Mouse (Mus musculus): ENCODE results near the gene Opcml. TPM values are rescaled to one million over a fixed set of nuclear protein-coding genes. Genes with fewer than 3 reads are reported as not detected.

Gene Opcml
- polyA plus RNA-seq, 1 experiment: not detected

GRCm38 (mm10) chr9:28489828-28490227 is 699.3 kb downstream of the Opcml start:
- TF ChIP-seq USF1 (IDR thresholded peaks at IDR 0.05; ENCODE audit: low read depth) (no peak), TCF12 (IDR thresholded peaks at IDR 0.05; ENCODE audit: insufficient read depth, poor library complexity, severe bottlenecking) (no peak), MYOD1 (IDR thresholded peaks at IDR 0.05; ENCODE audit: control insufficient read depth in 1 of 3, insufficient read length in 2 of 3, low read depth in 2 of 3) (no peak), POLR2AphosphoS2 (IDR thresholded peaks at IDR 0.05; ENCODE audit: insufficient read length, low read depth) (no peak)
- H3ac ChIP-seq (ENCODE audit: control insufficient read depth, insufficient read length): no peak overlapping the region
- H3K79me2 ChIP-seq (ENCODE audit: control insufficient read depth, insufficient read depth): no peaks in the 10 kb centered on the region
- H3K36me3 ChIP-seq (ENCODE audit: control insufficient read depth, insufficient read depth): no peaks in the 10 kb centered on the region
- no peak overlapping the region for H3K4me3 ChIP-seq
- H3K27me3 ChIP-seq (ENCODE audit: control insufficient read depth, insufficient read depth, insufficient read length): no peaks in the 10 kb centered on the region
- H3K4me2 ChIP-seq (ENCODE audit: low read depth): no peak overlapping the region

- Histone ChIP-seq H3K4me3 (no peak overlapping the region), H3ac (ENCODE audit: control insufficient read depth, insufficient read length) (no peak overlapping the region), H3K27me3 (ENCODE audit: control insufficient read depth, insufficient read depth, insufficient read length) (no peaks in the 10 kb centered on the region), H3K79me2 (ENCODE audit: control insufficient read depth, insufficient read depth) (no peaks in the 10 kb centered on the region), H3K36me3 (ENCODE audit: control insufficient read depth, insufficient read depth) (no peaks in the 10 kb centered on the region), H3K4me2 (ENCODE audit: low read depth) (peak overlapping the region; percentile 10)
- TF ChIP-seq MYOD1 (IDR thresholded peaks at IDR 0.05; ENCODE audit: control insufficient read depth in 1 of 3, insufficient read length in 2 of 3, low read depth in 2 of 3) (peak; percentile 51 to 90 (median 89)), TCF12 (IDR thresholded peaks at IDR 0.05; ENCODE audit: insufficient read depth, poor library complexity, severe bottlenecking) (no peak)
These were observed 699.8 kb downstream of the Opcml start for GRCm38 (mm10) chr9:28490410-28490809.

GRCm38 (mm10) chr9:28499841-28500794 is 709.5 kb downstream of the Opcml start:
- no peak overlapping the region for H3K4me3 ChIP-seq
- TF ChIP-seq USF1 (IDR thresholded peaks at IDR 0.05; ENCODE audit: low read depth): no peak
- TF ChIP-seq TCF3 (IDR thresholded peaks at IDR 0.05; ENCODE audit: insufficient read length, low read depth): no peak
- no peak for TF ChIP-seq SRF (IDR thresholded peaks at IDR 0.05; ENCODE audit: control insufficient read depth, insufficient read length, low read depth)
- no peak for TF ChIP-seq TCF12 (IDR thresholded peaks at IDR 0.05; ENCODE audit: insufficient read depth, poor library complexity, severe bottlenecking)
- TF ChIP-seq POLR2A (IDR thresholded peaks at IDR 0.05; ENCODE audit: insufficient read length, low read depth): no peak
- no peak for TF ChIP-seq MAX (IDR thresholded peaks at IDR 0.05; ENCODE audit: low read depth)
- no peak for TF ChIP-seq E2F4 (IDR thresholded peaks at IDR 0.05; ENCODE audit: insufficient read depth)
- TF ChIP-seq CEBPB (IDR thresholded peaks at IDR 0.05; ENCODE audit: insufficient read depth, poor library complexity, severe bottlenecking): no peak
- no peak for TF ChIP-seq POLR2AphosphoS2 (IDR thresholded peaks at IDR 0.05; ENCODE audit: insufficient read length, low read depth)
- no peak for TF ChIP-seq REST (IDR thresholded peaks at IDR 0.05; ENCODE audit: insufficient read depth, insufficient read length)
- TF ChIP-seq MYOG (IDR thresholded peaks at IDR 0.05; ENCODE audit: control insufficient read depth in 1 of 3, insufficient read depth in 1 of 3, insufficient read length in 2 of 3, low read depth in 2 of 3): no peak
- TF ChIP-seq MYOD1 (IDR thresholded peaks at IDR 0.05; ENCODE audit: control insufficient read depth in 1 of 3, insufficient read length in 2 of 3, low read depth in 2 of 3): no peak
- H3K36me3 ChIP-seq (ENCODE audit: control insufficient read depth, insufficient read depth): no peaks in the 10 kb centered on the region
- H3K27me3 ChIP-seq (ENCODE audit: control insufficient read depth, insufficient read depth, insufficient read length): no peaks in the 10 kb centered on the region
- no peaks in the 10 kb centered on the region for H3K79me2 ChIP-seq (ENCODE audit: control insufficient read depth, insufficient read depth)
- H3ac ChIP-seq (ENCODE audit: control insufficient read depth, insufficient read length): no peak overlapping the region
- H3K4me2 ChIP-seq (ENCODE audit: low read depth): no peak overlapping the region

- H3K79me2 ChIP-seq (ENCODE audit: control insufficient read depth, insufficient read depth): no peaks in the 10 kb centered on the region
- no peak for TF ChIP-seq E2F4 (IDR thresholded peaks at IDR 0.05; ENCODE audit: insufficient read depth)
- no peak for TF ChIP-seq POLR2AphosphoS2 (IDR thresholded peaks at IDR 0.05; ENCODE audit: insufficient read length, low read depth)
- no peak for TF ChIP-seq TCF12 (IDR thresholded peaks at IDR 0.05; ENCODE audit: insufficient read depth, poor library complexity, severe bottlenecking)
- no peak for TF ChIP-seq CEBPB (IDR thresholded peaks at IDR 0.05; ENCODE audit: insufficient read depth, poor library complexity, severe bottlenecking)
- no peak for TF ChIP-seq POLR2A (IDR thresholded peaks at IDR 0.05; ENCODE audit: insufficient read length, low read depth)
- no peak for TF ChIP-seq SRF (IDR thresholded peaks at IDR 0.05; ENCODE audit: control insufficient read depth, insufficient read length, low read depth)
- TF ChIP-seq USF1 (IDR thresholded peaks at IDR 0.05; ENCODE audit: low read depth): no peak
- no peak for TF ChIP-seq MYOD1 (IDR thresholded peaks at IDR 0.05; ENCODE audit: control insufficient read depth in 1 of 3, insufficient read length in 2 of 3, low read depth in 2 of 3)
- TF ChIP-seq MYOG (IDR thresholded peaks at IDR 0.05; ENCODE audit: control insufficient read depth in 1 of 3, insufficient read depth in 1 of 3, insufficient read length in 2 of 3, low read depth in 2 of 3): no peak
- TF ChIP-seq MAX (IDR thresholded peaks at IDR 0.05; ENCODE audit: low read depth): no peak
- TF ChIP-seq TCF3 (IDR thresholded peaks at IDR 0.05; ENCODE audit: insufficient read length, low read depth): no peak
- no peak for TF ChIP-seq REST (IDR thresholded peaks at IDR 0.05; ENCODE audit: insufficient read depth, insufficient read length)
- H3K4me3 ChIP-seq: no peak overlapping the region
- H3K27me3 ChIP-seq (ENCODE audit: control insufficient read depth, insufficient read depth, insufficient read length): no peaks in the 10 kb centered on the region
- H3ac ChIP-seq (ENCODE audit: control insufficient read depth, insufficient read length): no peak overlapping the region
- no peak overlapping the region for H3K4me2 ChIP-seq (ENCODE audit: low read depth)
- no peaks in the 10 kb centered on the region for H3K36me3 ChIP-seq (ENCODE audit: control insufficient read depth, insufficient read depth)
These were observed 723.3 kb downstream of the Opcml start for GRCm38 (mm10) chr9:28513905-28514304.

- Histone ChIP-seq H3K27me3 (ENCODE audit: control insufficient read depth, insufficient read depth, insufficient read length) (no peaks in the 10 kb centered on the region), H3K79me2 (ENCODE audit: control insufficient read depth, insufficient read depth) (no peaks in the 10 kb centered on the region), H3K36me3 (ENCODE audit: control insufficient read depth, insufficient read depth) (no peaks in the 10 kb centered on the region), H3ac (ENCODE audit: control insufficient read depth, insufficient read length) (no peak overlapping the region), H3K4me3 (no peak overlapping the region), H3K4me2 (ENCODE audit: low read depth) (no peak overlapping the region)
- no peak for TF ChIP-seq MYOG (IDR thresholded peaks at IDR 0.05; ENCODE audit: control insufficient read depth in 1 of 3, insufficient read depth in 1 of 3, insufficient read length in 2 of 3, low read depth in 2 of 3)
- TF ChIP-seq SRF (IDR thresholded peaks at IDR 0.05; ENCODE audit: control insufficient read depth, insufficient read length, low read depth): no peak
- TF ChIP-seq MYOD1 (IDR thresholded peaks at IDR 0.05; ENCODE audit: control insufficient read depth in 1 of 3, insufficient read length in 2 of 3, low read depth in 2 of 3): no peak
- TF ChIP-seq POLR2AphosphoS2 (IDR thresholded peaks at IDR 0.05; ENCODE audit: insufficient read length, low read depth): no peak
- TF ChIP-seq REST (IDR thresholded peaks at IDR 0.05; ENCODE audit: insufficient read depth, insufficient read length): no peak
- TF ChIP-seq USF1 (IDR thresholded peaks at IDR 0.05; ENCODE audit: low read depth): no peak
- no peak for TF ChIP-seq POLR2A (IDR thresholded peaks at IDR 0.05; ENCODE audit: insufficient read length, low read depth)
- TF ChIP-seq E2F4 (IDR thresholded peaks at IDR 0.05; ENCODE audit: insufficient read depth): no peak
- TF ChIP-seq CEBPB (IDR thresholded peaks at IDR 0.05; ENCODE audit: insufficient read depth, poor library complexity, severe bottlenecking): no peak
- TF ChIP-seq MAX (IDR thresholded peaks at IDR 0.05; ENCODE audit: low read depth): no peak
- no peak for TF ChIP-seq TCF12 (IDR thresholded peaks at IDR 0.05; ENCODE audit: insufficient read depth, poor library complexity, severe bottlenecking)
- no peak for TF ChIP-seq TCF3 (IDR thresholded peaks at IDR 0.05; ENCODE audit: insufficient read length, low read depth)
These were observed 742.6 kb downstream of the Opcml start for GRCm38 (mm10) chr9:28533191-28533590.
